Mouse (Mus musculus) lung, adult 2 months (tissue): ENCODE results near the gene Hspa2. TPM values are rescaled to one million over a fixed set of nuclear protein-coding genes. Genes with fewer than 3 reads are reported as not detected.

ENCODE experiments used
- DNase-seq: peaks from one replicate; pipeline ENCODE4 v3.0.0; 2022
- H3K4me1 ChIP-seq: fragments of 200-500 bp; 2 replicates; pipeline ENCODE4 v1.6.1; 2011; ENCODE audit warnings: low read length; ENCODE audit not compliant: control insufficient read depth, insufficient read depth
- H3K4me3 ChIP-seq: fragments of 200-500 bp; replicated peaks from 2 replicates; pipeline ENCODE3; 2011; ENCODE audit warnings: low read depth, mild to moderate bottlenecking, control low read depth, low read length; ENCODE audit errors: extremely low read depth
- CTCF ChIP-seq: fragments of 200-500 bp; IDR thresholded peaks from 2 replicates; pipeline ENCODE4 v1.5.1; 2011; ENCODE audit warnings: mild to moderate bottlenecking, low read length, control low read depth; ENCODE audit not compliant: insufficient read depth
- POLR2A ChIP-seq: fragments of 200-500 bp; IDR thresholded peaks from 2 replicates; pipeline ENCODE4 v1.6.1; 2011; ENCODE audit warnings: low read depth, mild to moderate bottlenecking, control low read depth, low read length, borderline replicate concordance; ENCODE audit errors: extremely low read depth
- WGBS: fragments of 180-500 bp; shearing (Covaris S2); methylation state at CpG from one replicate; pipeline ENCODE4 v1.1.7; 2018; 5-methylcytosine and 5-hydroxymethylcytosine counted together
- polyA plus RNA-seq: library from polyadenylated mRNA; depleted of rRNA; stranded (reverse); fragments of >200 nt; gene quantifications from 2 replicates; pipeline ENCODE4 v1.2.3, GENCODE M21; 2012

Gene Hspa2
- polyA plus RNA-seq, 1 experiment = 16.4 TPM

GRCm38 (mm10) chr12:76401674-76402073, 2.3 kb upstream of the Hspa2 start:
- Histone ChIP-seq H3K4me1 (peaks cover 12% of the 10 kb centered on the region), H3K4me3 (no peak overlapping the region)
- 61% methylated on average over 3 of the region's 3 CpGs for WGBS
- DNase-seq = no peak
- TF ChIP-seq POLR2A (no peak), CTCF (0 out of 2 replicates have a peak, but pooled peaks have one; percentile 14)

GRCm38 (mm10) chr12:76402991-76403885, 738 bp upstream of the Hspa2 start:
- Histone ChIP-seq H3K4me3 (peak overlapping the region; percentile 81), H3K4me1 (peaks cover 12% of the 10 kb centered on the region)
- TF ChIP-seq POLR2A (no peak), CTCF (no peak)
- 4% methylated on average over 53 of the region's 54 CpGs for WGBS
- DNase-seq = peak; percentile 13

DNA sequence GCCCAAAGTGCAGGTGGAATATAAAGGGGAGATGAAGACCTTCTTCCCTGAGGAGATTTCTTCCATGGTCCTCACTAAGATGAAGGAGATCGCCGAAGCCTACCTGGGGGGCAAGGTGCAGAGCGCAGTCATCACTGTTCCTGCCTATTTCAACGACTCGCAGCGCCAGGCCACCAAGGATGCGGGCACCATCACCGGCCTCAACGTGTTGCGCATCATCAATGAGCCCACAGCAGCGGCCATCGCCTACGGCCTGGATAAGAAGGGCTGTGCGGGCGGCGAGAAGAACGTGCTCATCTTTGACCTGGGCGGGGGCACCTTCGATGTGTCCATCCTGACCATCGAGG, 833 bp downstream of the Hspa2 start:
- DNase-seq = no peak
- Histone ChIP-seq H3K4me1 (peaks cover 12% of the 10 kb centered on the region), H3K4me3 (peak overlapping the region; percentile 81)
- TF ChIP-seq POLR2A = no peak
- TF ChIP-seq CTCF = no peak
- WGBS = 14% methylated on average over 20 of the region's 20 CpGs

DNA sequence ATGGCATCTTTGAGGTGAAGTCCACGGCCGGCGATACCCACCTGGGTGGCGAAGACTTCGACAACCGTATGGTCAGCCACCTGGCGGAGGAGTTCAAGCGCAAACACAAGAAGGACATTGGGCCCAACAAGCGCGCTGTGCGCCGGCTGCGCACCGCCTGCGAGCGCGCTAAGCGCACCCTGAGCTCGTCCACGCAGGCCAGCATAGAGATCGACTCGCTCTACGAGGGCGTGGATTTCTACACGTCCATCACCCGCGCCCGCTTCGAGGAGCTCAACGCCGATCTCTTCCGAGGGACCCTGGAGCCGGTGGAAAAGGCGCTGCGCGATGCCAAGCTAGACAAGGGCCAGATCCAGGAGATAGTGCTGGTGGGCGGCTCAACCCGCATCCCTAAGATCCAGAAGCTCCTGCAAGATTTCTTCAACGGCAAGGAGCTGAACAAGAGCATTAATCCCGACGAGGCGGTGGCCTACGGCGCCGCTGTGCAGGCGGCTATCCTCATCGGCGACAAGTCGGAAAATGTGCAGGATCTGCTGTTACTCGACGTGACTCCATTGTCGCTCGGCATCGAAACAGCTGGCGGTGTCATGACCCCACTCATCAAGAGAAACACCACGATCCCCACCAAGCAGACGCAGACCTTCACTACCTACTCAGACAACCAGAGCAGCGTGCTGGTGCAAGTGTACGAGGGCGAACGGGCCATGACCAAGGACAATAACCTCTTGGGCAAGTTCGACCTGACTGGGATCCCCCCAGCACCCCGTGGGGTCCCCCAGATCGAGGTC, 1.4 kb downstream of the Hspa2 start:
- TF ChIP-seq CTCF (no peak), POLR2A (no peak)
- peak overlapping the region; percentile 81 for H3K4me3 ChIP-seq
- DNase-seq = peak; percentile 36
- H3K4me1 ChIP-seq = peaks cover 12% of the 10 kb centered on the region
- 8% methylated on average over 64 of the region's 64 CpGs for WGBS

GRCm38 (mm10) chr12:76405971-76406370, 2.0 kb downstream of the Hspa2 start:
- H3K4me1 ChIP-seq = peaks cover 12% of the 10 kb centered on the region
- 8% methylated on average over 23 of the region's 23 CpGs for WGBS
- TF ChIP-seq CTCF (no peak), POLR2A (no peak)
- peak overlapping the region; percentile 81 for H3K4me3 ChIP-seq
- no peak for DNase-seq

GRCm38 (mm10) chr12:76407184-76407583, 3.2 kb downstream of the Hspa2 start:
- H3K4me3 ChIP-seq = no peak overlapping the region
- TF ChIP-seq CTCF (no peak), POLR2A (no peak)
- WGBS = 82% methylated on average over 1 of the region's 1 CpGs
- H3K4me1 ChIP-seq = peaks cover 12% of the 10 kb centered on the region
- DNase-seq = no peak

- no peak for TF ChIP-seq POLR2A
- TF ChIP-seq CTCF = no peak
- Histone ChIP-seq H3K4me3 (no peak overlapping the region), H3K4me1 (peaks cover 9% of the 10 kb centered on the region)
- no peak for DNase-seq
- whole genome bisulfite sequencing = 64% methylated on average over 4 of the region's 4 CpGs
Observed at GRCm38 (mm10) chr12:76409166-76409565, 5.2 kb downstream of the Hspa2 start.

DNA sequence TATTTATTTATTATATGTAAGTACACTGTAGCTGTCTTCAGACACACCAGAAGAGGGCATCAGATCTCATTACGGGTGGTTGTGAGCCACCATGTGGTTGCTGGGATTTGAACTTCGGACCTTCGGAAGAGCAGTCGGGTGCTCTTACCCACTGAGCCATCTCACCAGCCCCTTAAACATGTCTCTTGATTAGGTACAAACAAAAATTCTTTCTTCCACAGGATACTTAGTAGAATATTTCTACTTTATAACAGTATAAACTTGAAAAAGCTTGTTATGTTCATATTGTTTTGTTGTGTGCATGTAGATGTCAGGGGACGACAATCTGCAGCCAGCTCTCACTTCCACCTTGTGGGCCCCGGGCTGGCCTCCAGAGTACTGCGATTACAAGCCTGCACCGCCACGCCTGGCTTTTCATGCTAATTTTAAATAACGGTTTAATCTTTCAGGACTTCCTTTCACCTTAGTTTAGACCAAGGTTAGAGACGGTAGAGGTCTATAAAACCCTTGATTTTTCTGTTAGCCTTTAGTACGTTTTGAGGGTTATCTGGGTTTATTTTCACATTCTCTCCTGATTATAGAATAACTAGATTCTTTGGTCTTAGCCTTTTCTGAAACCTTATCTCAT, 11.5 kb downstream of the Hspa2 start:
- Histone ChIP-seq H3K4me3 (no peak overlapping the region), H3K4me1 (no peaks in the 10 kb centered on the region)
- WGBS = 76% methylated on average over 12 of the region's 12 CpGs
- no peak for DNase-seq
- TF ChIP-seq POLR2A = no peak
- no peak for TF ChIP-seq CTCF

- DNase-seq = peak; percentile 32
- 4% methylated on average over 37 of the region's 37 CpGs for WGBS
- TF ChIP-seq POLR2A = no peak
- TF ChIP-seq CTCF = no peak
- no peaks in the 10 kb centered on the region for H3K4me1 ChIP-seq
- peak within 1 kb of the TSS; percentile 41 for H3K4me3 ChIP-seq
Observed at GRCm38 (mm10) chr12:76417433-76417854, 13.5 kb downstream of the Hspa2 start, which contains the start of gene Ppp1r36. TSS of gene Ppp1r36 (plus strand) at chr12:76417538.
